7 mouse cellular contexts compared by ENCODE assay signal in the genomic region with DNA sequence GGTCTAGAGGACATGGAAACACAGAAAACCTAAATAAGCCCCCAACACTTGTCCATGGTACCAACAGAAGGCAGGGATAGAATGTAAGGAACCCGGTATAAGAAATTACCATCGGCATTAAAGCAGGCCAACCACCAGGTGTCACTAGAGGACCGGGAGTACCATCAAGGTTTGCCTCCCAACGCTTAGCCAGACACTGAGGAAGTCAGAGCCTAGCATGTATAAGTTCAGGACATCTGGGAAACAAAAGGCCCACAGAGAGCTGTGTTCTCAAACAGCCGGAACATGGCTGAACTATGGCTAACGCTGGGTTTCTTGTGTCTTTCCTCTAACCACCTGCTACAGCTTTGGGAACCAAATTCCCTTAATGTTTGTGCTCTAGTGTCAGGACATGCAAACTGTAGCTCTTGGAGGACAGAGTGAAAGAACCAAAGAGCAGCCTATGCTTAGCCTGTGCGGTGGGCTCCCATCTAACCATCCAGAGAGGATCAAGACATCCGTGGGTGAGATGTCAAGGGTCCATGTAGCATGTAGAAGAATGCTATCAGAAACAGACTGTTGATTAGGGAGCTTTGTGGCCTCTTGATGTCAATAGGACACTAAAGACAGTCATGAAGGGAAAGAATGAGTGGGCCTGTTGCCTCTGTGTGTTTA. TPM values are rescaled to one million over a fixed set of nuclear protein-coding genes. Genes with fewer than 3 reads are reported as not detected.
DNase-seq lines count a peak whose midpoint lies in the region; ATAC-seq and TF ChIP-seq lines count a peak whose summit lies in the region.

No protein-coding gene starts in this region.

- peak; percentile 41 for ATAC-seq in Patski
- ATAC-seq in forebrain, embryonic 15.5 days (replicated peaks): peak; percentile 63
- ATAC-seq in hindbrain, embryonic 13.5 days (ENCODE audit: low FRiP score): peak; percentile 69; the same call in 1 of the 2 replicates
- peak; percentile 86 for ATAC-seq in megakaryocyte progenitor cell, adult 5-6 weeks (replicated peaks; ENCODE audit: poor library complexity)

- no peak for DNase-seq in Patski (ENCODE audit: low read depth, low spot score)
- peak; percentile 41 for DNase-seq in c-Kit-positive CD71-positive TER-119-positive erythroid progenitor cells, embryonic 14.5 days (ENCODE audit: low spot score)
- peak; percentile 59 to 68 for DNase-seq in layer of hippocampus, postnatal 36 days
- peak; percentile 55 for DNase-seq in right cerebral cortex, postnatal 25 days

- H3K9me3 ChIP-seq in forebrain, embryonic 15.5 days: no peaks in the 10 kb centered on the region
- no peaks in the 10 kb centered on the region for H3K9me3 ChIP-seq in hindbrain, embryonic 13.5 days

- 21% methylated on average over 8 of the region's 8 CpGs for WGBS in forebrain, embryonic 15.5 days
- WGBS in hindbrain, embryonic 13.5 days: 24% methylated on average over 8 of the region's 8 CpGs

- no peak overlapping the region for H3K4me2 ChIP-seq in forebrain, embryonic 15.5 days (replicated peaks)
- H3K4me2 ChIP-seq in hindbrain, embryonic 13.5 days: no peak overlapping the region

- no peaks in the 10 kb centered on the region for H3K27me3 ChIP-seq in Patski
- H3K27me3 ChIP-seq in forebrain, embryonic 15.5 days: no peaks in the 10 kb centered on the region
- H3K27me3 ChIP-seq in hindbrain, embryonic 13.5 days: 0 out of 2 replicates have a peak, but pooled peaks cover 2% of the 10 kb centered on the region

- no peaks in the 10 kb centered on the region for H3K4me1 ChIP-seq in forebrain, embryonic 15.5 days
- peaks cover 5% of the 10 kb centered on the region; the same call in 1 of the 2 replicates for H3K4me1 ChIP-seq in hindbrain, embryonic 13.5 days (replicated peaks)

- peak; percentile 78 for TF ChIP-seq CTCF in Patski (IDR thresholded peaks at IDR 0.05)

- no peak overlapping the region for H3K27ac ChIP-seq in forebrain, embryonic 15.5 days (replicated peaks)
- H3K27ac ChIP-seq in hindbrain, embryonic 13.5 days: no peak overlapping the region

- H3K9ac ChIP-seq in forebrain, embryonic 15.5 days (replicated peaks): no peak overlapping the region
- no peak overlapping the region for H3K9ac ChIP-seq in hindbrain, embryonic 13.5 days

- H3K4me3 ChIP-seq in forebrain, embryonic 15.5 days: no peak overlapping the region
- H3K4me3 ChIP-seq in hindbrain, embryonic 13.5 days: no peak overlapping the region

- CTCF ChIA-PET in Patski (lab: Charles Lee): interaction anchor here (0.9 to 2.0 kb wide), 9 partner anchors 8 to 184 kb away, joined by 3 to 10 read pairs (median 4); partner anchors contain the start of gene Pctp

- in situ Hi-C loops in Patski (cut with MboI; ENCODE audit: low pct_unique_long_range_greater_than_20kb): loop anchor here (5.0 to 25.0 kb wide), 2 partner anchors 178 to 623 kb away; no protein-coding TSS in a partner anchor

- H3K36me3 ChIP-seq in forebrain, embryonic 15.5 days: no peaks in the 10 kb centered on the region
- H3K36me3 ChIP-seq in hindbrain, embryonic 13.5 days: no peaks in the 10 kb centered on the region

- POLR2A ChIA-PET in Patski (lab: Charles Lee): no interaction called here

RNA-seq across cellular contexts. Expression of gene Pctp, which starts 13.6 kb away (rescaled TPM):
- polyA plus RNA-seq in Patski (2021): 4.6 TPM
- 0.97 and 1.4 TPM in 2 replicates for polyA plus RNA-seq in forebrain, embryonic 15.5 days (2015; fragmentation: Nextera tagmentation; extraction: Ambion mirVana)
- 1.9 and 2.3 TPM in 2 replicates for polyA plus RNA-seq in hindbrain, embryonic 13.5 days (2015; fragmentation: Nextera tagmentation; extraction: Ambion mirVana)
- under 1 TPM; 0.68 to 0.77 TPM for total RNA-seq in layer of hippocampus, postnatal 36 days (2021)
- total RNA-seq in megakaryocyte progenitor cell, adult 5-6 weeks (2015): 14.3 and 17.8 TPM in 2 replicates
- 24.9 and 25.4 TPM in 2 replicates for total RNA-seq in megakaryocyte progenitor cell, adult 5-6 weeks (2017)

RNA-seq across cellular contexts. Expression of gene Tmem100, which starts 41.1 kb away (rescaled TPM):
- polyA plus RNA-seq in Patski (2021): not detected
- 5.3 and 5.7 TPM in 2 replicates for polyA plus RNA-seq in forebrain, embryonic 15.5 days (2015; fragmentation: Nextera tagmentation; extraction: Ambion mirVana)
- polyA plus RNA-seq in hindbrain, embryonic 13.5 days (2015; fragmentation: Nextera tagmentation; extraction: Ambion mirVana): 11.9 and 13.8 TPM in 2 replicates
- total RNA-seq in layer of hippocampus, postnatal 36 days (2021): 10 to 100 TPM; 15.3 to 18.5 TPM
- 0.22 TPM in 1 of 2 replicates, not detected in the other for total RNA-seq in megakaryocyte progenitor cell, adult 5-6 weeks (2015)
- total RNA-seq in megakaryocyte progenitor cell, adult 5-6 weeks (2017): 0.17 TPM in 1 of 2 replicates, not detected in the other
